Mouse (Mus musculus): ENCODE measurements at regions not wholly inside any gene's neighbourhood (a gene's known extent, or its start where the extent isn't known, plus 50 kb on each side); places are given as distances from the start of the nearest gene placed in this dataset.

DNA sequence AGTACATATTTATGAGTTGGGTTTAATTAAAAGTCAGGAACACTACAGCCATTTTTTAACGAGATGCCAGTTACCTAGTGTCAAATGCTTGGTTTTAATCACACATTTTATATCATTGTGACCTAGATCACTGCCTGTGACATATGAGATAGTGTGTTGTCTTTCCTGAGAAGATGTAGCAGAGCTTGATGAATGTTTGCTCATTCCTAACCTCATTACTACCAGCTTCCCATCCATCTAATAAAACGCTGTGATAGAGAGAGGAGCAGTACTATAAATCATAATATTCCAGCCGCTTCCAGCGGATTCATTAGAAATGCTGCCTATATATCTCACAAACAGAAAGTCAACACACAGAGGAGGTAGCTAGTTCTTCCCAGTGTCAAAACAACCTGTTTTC, 163.6 kb downstream of the Aldoart1 start:
- TF ChIP-seq GATA1 (IDR thresholded peaks at IDR 0.05; ENCODE audit: borderline replicate concordance, low read length) (no peak), FLI1 (IDR thresholded peaks at IDR 0.05; ENCODE audit: low read length) (no peak)
